Mouse (Mus musculus) T-helper 2 cell (primary cell): ENCODE measurements around the gene Actr10.

ENCODE experiments used
- in situ Hi-C: fragments of 300-600 bp; cut with MboI, MseI; formaldehyde crosslinking; loops from one replicate; pipeline ENCODE4 v1.15.1; 2025; ENCODE audit warnings: high pct_unique_total_duplicates

Actr10 gene

DNA sequence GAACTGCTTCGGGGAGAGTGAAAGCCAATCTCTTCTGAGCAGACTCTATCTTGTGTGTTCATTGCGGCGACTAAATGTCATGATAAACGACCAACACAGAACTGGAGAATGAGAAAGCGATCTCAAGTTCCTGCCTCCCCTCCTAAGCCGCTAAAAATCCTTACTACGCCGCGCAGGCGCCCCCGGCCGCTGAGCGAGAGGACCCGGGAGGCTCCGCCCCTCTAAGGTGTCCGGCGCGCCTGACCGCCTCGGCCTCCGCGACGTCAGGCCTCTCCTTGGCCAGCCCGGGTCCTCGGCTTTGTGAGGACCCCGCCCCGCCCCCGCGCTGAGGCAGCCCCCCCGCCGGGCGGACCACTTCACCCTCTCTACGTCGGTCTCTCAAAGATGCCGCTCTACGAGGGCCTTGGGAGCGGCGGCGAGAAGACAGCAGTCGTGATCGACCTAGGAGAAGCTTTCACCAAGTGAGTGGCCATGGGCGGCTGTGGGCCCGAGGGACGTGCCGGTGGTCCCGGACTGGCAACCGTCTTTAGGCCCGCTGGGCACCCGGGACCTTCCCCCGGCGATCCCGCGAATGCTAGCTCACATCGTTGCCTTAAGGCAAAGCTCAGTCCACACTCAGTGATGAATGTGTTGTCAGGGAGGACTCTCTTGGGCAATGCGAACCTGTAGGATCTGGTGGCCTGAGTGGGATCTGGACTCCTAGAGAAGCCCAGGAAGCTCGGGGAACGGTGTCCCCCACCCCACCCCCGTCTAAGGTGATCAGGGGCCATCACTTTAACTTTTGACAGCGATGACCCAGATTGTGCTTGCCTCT, at the start of gene Actr10:
Gene Actr10, plus strand, starts transcription at position 287 of the 814 bp plus-strand sequence.
- in situ Hi-C loops, result no loop called here

- in situ Hi-C loops, result no loop called here
Observed at GRCm38 (mm10) chr12:70890405-70890804, 47.3 kb upstream of the Actr10 start.

GRCm38 (mm10) chr12:70890874-70891470, 46.7 kb upstream of the Actr10 start:
- in situ Hi-C loops, result no loop called here

GRCm38 (mm10) chr12:70895275-70895674, 42.4 kb upstream of the Actr10 start:
- in situ Hi-C loops, result no loop called here

GRCm38 (mm10) chr12:70896068-70896467, 41.6 kb upstream of the Actr10 start:
- in situ Hi-C loops, result no loop called here

GRCm38 (mm10) chr12:70897434-70897833, 40.2 kb upstream of the Actr10 start:
- in situ Hi-C loops, result no loop called here

- in situ Hi-C loops, result no loop called here
Observed at GRCm38 (mm10) chr12:70898450-70898849, 39.2 kb upstream of the Actr10 start.

GRCm38 (mm10) chr12:70904471-70904870, 33.2 kb upstream of the Actr10 start:
- in situ Hi-C loops, result no loop called here

- in situ Hi-C loops, result no loop called here
Observed at GRCm38 (mm10) chr12:70906867-70907266, 30.8 kb upstream of the Actr10 start.

DNA sequence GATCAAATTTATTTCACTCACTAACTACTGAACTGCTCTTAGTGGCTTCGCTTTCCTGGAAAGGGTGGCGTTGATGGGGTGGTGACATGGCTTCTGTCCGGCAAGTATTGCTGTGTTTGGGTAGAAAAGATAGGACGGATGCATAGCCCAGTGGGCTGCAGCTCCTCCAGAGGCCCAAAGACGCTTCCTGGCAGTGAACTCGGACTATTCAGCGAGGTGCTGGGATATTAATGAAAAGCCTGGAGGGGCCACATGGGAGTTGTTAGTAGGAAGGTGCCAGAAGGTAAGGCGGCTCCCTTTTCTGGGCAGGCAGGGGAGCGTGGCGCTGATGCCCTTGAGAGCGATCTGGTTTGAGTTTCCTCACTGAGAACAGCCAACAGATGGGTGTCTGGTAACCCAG, 30.0 kb upstream of the Actr10 start:
- in situ Hi-C loops, result no loop called here

- in situ Hi-C loops, result no loop called here
Observed at GRCm38 (mm10) chr12:70908076-70908475, 29.6 kb upstream of the Actr10 start.

GRCm38 (mm10) chr12:70910241-70910720, 27.4 kb upstream of the Actr10 start:
- in situ Hi-C loops, result loop anchor here (5.0 kb wide), 2 partner anchors 88 to 413 kb away; no protein-coding TSS in a partner anchor

GRCm38 (mm10) chr12:70911029-70911428, 26.6 kb upstream of the Actr10 start:
- in situ Hi-C loops, result loop anchor here (5.0 kb wide), 2 partner anchors 89 to 414 kb away; no protein-coding TSS in a partner anchor

- in situ Hi-C loops, result loop anchor here (5.0 kb wide), 2 partner anchors 90 to 415 kb away; no protein-coding TSS in a partner anchor
Observed at GRCm38 (mm10) chr12:70911676-70912379, 25.8 kb upstream of the Actr10 start.

- in situ Hi-C loops, result loop anchor here (5.0 kb wide), 2 partner anchors 91 to 416 kb away; no protein-coding TSS in a partner anchor
Observed at GRCm38 (mm10) chr12:70913429-70913828, 24.2 kb upstream of the Actr10 start.

GRCm38 (mm10) chr12:70914387-70914786, 23.3 kb upstream of the Actr10 start:
- in situ Hi-C loops, result loop anchor here (5.0 kb wide), 2 partner anchors 92 to 417 kb away; no protein-coding TSS in a partner anchor

DNA sequence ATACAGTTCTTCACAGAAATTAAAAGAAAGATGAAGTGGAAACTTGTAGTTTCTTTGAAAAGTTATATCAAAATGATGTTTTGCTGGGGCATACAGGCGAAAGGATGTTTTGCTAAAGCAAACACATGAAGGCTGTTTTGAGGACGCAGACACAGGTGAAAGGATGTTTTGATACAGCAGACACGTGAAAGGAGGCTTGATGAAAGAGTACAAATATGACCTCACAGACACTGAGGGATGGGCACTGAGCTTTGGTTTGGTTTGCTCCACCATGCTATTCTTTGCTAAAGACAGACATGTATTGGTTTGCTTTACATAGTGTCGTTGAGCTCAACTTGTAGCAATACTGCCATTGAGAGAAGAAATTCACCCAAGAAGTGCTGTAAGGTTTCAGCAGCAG, 7.9 kb upstream of the Actr10 start:
- in situ Hi-C loops, result no loop called here

- in situ Hi-C loops, result no loop called here
Observed at GRCm38 (mm10) chr12:70937150-70937549, 507 bp upstream of the Actr10 start.

GRCm38 (mm10) chr12:70940806-70941205, 3.1 kb downstream of the Actr10 start:
- in situ Hi-C loops, result loop anchor here (10.0 kb wide), 1 partner anchor 1626 kb away; no protein-coding TSS in a partner anchor

GRCm38 (mm10) chr12:70944181-70944580, 6.5 kb downstream of the Actr10 start:
- in situ Hi-C loops, result loop anchor here (10.0 kb wide), 1 partner anchor 1629 kb away; no protein-coding TSS in a partner anchor

DNA sequence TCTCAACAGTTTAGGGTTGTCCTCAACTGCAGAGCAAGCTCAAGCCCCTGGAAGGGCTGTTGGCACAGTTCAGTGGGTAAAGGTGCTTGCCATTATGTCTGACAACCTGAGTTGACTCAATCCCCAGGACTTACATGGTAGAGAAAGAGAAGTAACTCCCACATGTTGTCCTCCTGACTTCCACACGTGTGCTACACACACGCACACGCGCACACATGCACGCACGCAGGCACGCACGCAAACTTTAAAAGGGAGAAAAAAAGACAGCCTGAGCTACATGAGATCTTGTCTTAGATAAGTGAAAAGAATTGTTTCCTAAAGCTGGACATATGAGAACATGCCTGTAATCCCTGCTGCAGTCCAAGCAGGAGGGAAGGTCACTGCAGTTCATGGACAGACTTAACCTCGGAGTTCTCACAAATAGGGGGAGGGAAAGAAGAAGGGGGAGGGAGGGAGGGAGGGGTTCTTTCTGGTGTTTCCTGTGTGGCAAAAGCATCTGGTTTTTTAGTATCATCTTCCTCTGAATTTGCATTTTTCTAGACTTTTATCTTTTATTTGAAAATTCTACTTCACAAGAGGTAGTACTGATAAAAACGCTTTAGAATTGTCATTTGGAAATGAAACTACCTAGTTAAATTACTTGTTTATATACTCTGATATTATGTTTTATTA, 9.1 kb downstream of the Actr10 start:
- in situ Hi-C loops, result loop anchor here (10.0 kb wide), 1 partner anchor 1632 kb away; no protein-coding TSS in a partner anchor
